Mouse (Mus musculus) layer of hippocampus, adult 8-10 months (tissue): ENCODE data around the gene Gm45618. TPM values are rescaled to one million over a fixed set of nuclear protein-coding genes. Genes with fewer than 3 reads are reported as not detected.

Experiments
- DNase-seq, 2 experiments: peaks; one replicate each; pipeline ENCODE4 v3.0.0; 2022; ENCODE audit warnings: low spot score in 2 of 2
- total RNA-seq, 4 experiments: library from RNA; stranded (reverse); gene quantifications; 2 replicates each; pipeline ENCODE4 v1.2.4; 2022

Gm45618 gene
- total RNA-seq, 4 experiments from 2014 or later = not detected

DNA sequence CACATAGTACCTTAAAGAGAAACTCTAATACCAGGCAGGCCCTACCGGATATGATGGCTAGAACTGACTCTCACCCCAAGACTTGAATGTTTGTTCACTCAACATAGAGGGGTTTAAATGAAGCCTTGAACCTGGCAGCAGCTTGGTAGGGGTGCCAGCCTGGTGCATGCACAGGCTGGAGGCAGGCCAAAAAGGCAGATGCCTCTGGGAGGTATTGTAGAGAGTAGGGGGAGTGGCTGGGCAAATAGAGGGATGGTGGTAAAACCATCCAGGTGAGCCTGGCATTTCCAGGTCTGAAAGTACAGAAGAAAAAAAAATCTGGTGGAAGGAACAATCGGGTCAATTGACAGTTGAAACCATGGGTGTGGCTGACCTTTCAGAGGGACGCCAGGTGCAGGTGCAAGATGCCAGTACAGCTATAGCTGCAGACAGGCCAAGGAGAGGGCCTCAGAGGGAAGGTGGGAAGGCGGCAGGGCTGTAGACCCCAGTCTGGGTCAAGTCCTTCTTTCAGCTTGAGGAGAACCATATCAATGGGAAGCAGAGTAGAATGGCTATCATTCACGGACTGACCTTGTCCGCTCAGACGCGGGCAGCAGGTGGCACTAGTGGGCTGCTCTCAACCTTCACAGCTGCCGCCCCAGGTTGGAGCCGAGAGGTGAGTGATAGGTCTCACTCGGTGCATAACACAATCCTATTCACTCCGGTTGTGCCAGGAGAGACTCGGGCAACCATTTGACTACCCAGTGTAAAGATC is 49.9 kb downstream of the Gm45618 start:
- peak in 1 of 2 experiments; percentile 70 for DNase-seq

Other genes starting within 250 kb of the Gm45618 start
- gene Tollip, start 202.2 kb downstream of the Gm45618 start, total RNA-seq = 100 to 1,000 TPM; 102 to 118 (median 106) TPM
- 100 to 1,000 TPM; 158 to 183 (median 169) TPM for gene Brsk2, start 171.0 kb downstream of the Gm45618 start, total RNA-seq
- gene Mob2, start 59.7 kb downstream of the Gm45618 start, total RNA-seq = 10 to 100 TPM; 28.9 to 34.4 (median 30.9) TPM
- 100 to 1,000 TPM; 103 to 110 (median 106) TPM for gene Dusp8, start 24.9 kb downstream of the Gm45618 start, total RNA-seq
- gene Gm39115, start 15.3 kb upstream of the Gm45618 start, total RNA-seq = not detected
- gene Gm45337, start 23.9 kb upstream of the Gm45618 start, total RNA-seq = not detected
- not detected for gene Gm29735, start 36.4 kb upstream of the Gm45618 start, total RNA-seq
- gene Gm4553, start 45.0 kb upstream of the Gm45618 start, total RNA-seq = not detected
- not detected for gene Krtap5-2, start 55.3 kb upstream of the Gm45618 start, total RNA-seq
- not detected for gene Gm10153, start 69.7 kb upstream of the Gm45618 start, total RNA-seq
- not detected for gene Krtap5-3, start 80.6 kb upstream of the Gm45618 start, total RNA-seq
- not detected for gene Gm7579, start 91.1 kb upstream of the Gm45618 start, total RNA-seq
- gene Krtap5-5, start 109.2 kb upstream of the Gm45618 start, total RNA-seq = not detected
- not detected for gene Gm40460, start 120.3 kb upstream of the Gm45618 start, total RNA-seq
- not detected for gene Gm2431, start 137.6 kb upstream of the Gm45618 start, total RNA-seq
- gene Gm4559, start 153.6 kb upstream of the Gm45618 start, total RNA-seq = not detected
- not detected for gene Krtap5-1, start 176.4 kb upstream of the Gm45618 start, total RNA-seq
- not detected for gene Krtap5-4, start 182.8 kb upstream of the Gm45618 start, total RNA-seq